Mouse (Mus musculus): Measurements from ENCODE around the gene Acaca. TPM values are rescaled to one million over a fixed set of nuclear protein-coding genes. Genes with fewer than 3 reads are reported as not detected.
A peak's percentile ranks its signal among the peaks of the same experiment; 100 is the strongest.

The Acaca gene
- polyA plus RNA-seq, 1 experiment from 2014 or later = 26.4 TPM

DNA sequence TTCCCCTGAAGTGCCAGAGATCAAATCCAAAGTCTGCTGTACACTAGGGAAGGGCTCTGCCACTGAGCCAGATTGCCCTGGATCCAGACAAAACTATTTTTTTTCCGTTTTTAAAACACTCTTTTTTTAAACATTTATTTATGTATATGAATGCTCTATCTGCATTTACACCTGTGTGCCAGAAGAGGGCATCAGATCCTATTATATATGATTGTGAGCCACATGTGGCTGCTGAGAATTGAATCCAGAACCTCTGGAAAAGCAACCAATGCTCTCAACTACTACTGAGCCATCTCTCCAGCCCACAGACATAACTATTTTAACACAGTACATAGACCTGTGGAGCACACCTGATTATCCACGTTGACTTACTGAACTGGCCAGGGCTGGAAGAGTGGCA lies 13.3 kb upstream of the Acaca start:
- H3K36me3 ChIP-seq = peaks cover 60% of the 10 kb centered on the region
- WGBS = 70% methylated on average over 2 of the region's 2 CpGs
- no peaks in the 10 kb centered on the region for H3K4me1 ChIP-seq
- no peak overlapping the region for H3K9ac ChIP-seq (replicated peaks)
- no peak for ATAC-seq (replicated peaks)
- no peak overlapping the region for H3K4me3 ChIP-seq
- H3K27ac ChIP-seq (replicated peaks) = no peak overlapping the region
- no peak overlapping the region for H3K4me2 ChIP-seq (replicated peaks)
- H3K27me3 ChIP-seq = no peaks in the 10 kb centered on the region
- no peaks in the 10 kb centered on the region for H3K9me3 ChIP-seq

DNA sequence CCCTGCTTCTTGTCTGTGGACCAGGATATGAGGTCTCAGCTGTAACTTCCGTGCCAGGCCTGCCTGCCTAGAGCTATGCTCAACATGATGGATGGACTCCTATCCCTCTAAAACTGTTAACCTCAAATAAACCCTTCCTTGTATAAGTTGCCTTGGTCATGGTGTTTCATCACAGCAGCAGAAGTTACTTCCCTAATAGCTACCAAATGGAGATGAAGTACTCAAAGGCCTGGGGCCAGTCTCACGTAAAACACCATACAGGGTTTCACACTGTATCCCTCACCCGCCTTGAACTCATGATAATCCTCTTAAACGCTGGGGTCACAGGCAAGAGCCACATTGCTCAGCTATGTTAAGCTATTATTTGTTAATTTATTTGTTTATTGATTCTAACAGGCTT lies 12.0 kb upstream of the Acaca start:
- Histone ChIP-seq H3K4me1 (no peaks in the 10 kb centered on the region), H3K4me3 (no peak overlapping the region), H3K9me3 (no peaks in the 10 kb centered on the region), H3K36me3 (peaks cover 72% of the 10 kb centered on the region), H3K9ac (replicated peaks) (no peak overlapping the region), H3K27ac (replicated peaks) (no peak overlapping the region), H3K27me3 (no peaks in the 10 kb centered on the region), H3K4me2 (replicated peaks) (no peak overlapping the region)
- no peak for ATAC-seq (replicated peaks)
- 91% methylated on average over 4 of the region's 4 CpGs for WGBS

DNA sequence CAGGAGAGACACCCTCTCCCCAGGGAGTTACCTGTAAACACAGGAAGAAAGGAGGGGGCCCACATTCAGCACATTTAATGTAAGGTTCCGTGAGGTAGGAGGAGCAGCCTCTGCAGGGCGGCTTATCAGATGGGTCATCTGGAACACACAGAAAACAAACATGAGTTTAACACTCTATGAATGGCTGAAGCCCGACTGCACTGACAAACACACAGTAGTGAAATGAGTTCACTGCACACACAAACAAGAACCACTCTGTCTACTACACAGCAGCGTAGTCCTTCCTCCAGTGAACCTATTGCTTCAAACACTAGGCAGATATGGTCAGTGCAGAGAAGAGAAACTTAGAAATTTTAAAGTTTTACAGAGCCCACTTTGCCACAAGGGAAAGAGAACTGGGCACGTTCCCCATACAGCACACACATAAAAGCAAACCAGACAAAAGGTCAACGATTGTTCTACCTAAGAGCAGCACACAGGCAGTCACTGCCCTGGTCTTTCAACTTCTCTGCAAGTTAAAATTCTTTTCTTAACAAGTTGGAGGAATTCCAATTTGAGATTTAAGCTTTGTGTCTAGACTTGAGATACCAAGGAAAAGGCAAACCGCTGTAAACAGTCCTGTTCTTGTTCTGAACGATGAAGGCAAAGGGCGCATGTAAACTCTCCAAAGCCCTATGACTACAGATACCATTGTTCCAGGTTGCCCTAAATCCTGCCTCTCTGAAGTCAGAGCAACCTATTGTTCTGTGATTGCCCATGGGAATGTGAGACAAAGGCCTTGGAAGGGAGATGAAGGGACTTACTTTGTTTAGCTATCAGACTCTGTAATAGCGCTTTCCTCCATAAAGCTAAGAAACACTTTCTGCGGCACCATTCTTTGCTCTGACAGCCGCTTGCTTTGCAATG lies 8.2 kb upstream of the Acaca start:
- H3K27me3 ChIP-seq = no peaks in the 10 kb centered on the region
- no peaks in the 10 kb centered on the region for H3K9me3 ChIP-seq
- 82% methylated on average over 12 of the region's 12 CpGs for WGBS
- ATAC-seq (replicated peaks) = no peak
- H3K4me1 ChIP-seq = no peaks in the 10 kb centered on the region
- H3K4me3 ChIP-seq = no peak overlapping the region
- H3K4me2 ChIP-seq (replicated peaks) = no peak overlapping the region
- no peak overlapping the region for H3K27ac ChIP-seq (replicated peaks)
- peaks cover 72% of the 10 kb centered on the region for H3K36me3 ChIP-seq
- no peak overlapping the region for H3K9ac ChIP-seq (replicated peaks)

DNA sequence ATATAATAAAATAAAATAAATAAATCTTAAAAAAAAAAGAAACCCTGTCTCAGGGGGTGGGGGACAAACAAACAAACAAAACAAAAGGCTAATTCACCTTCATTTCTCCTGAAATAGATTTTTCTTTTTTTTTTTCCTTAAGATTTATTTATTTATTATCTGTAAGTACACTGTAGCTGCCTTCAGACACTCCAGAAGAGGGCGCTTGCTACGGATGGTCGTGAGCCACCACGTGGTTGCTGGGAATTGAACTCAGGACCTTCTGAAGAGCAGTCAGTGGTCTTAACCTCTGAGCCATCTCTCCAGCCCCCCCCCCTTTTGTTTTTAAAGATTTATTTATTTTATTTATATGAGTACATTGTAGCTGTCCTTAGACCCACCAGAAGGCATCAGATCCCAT lies 1.5 kb upstream of the Acaca start:
- Histone ChIP-seq H3K4me3 (no peak overlapping the region), H3K27ac (replicated peaks) (no peak overlapping the region), H3K9me3 (no peaks in the 10 kb centered on the region), H3K4me1 (peaks cover 26% of the 10 kb centered on the region; the same call in 1 of the 2 replicates), H3K9ac (replicated peaks) (no peak overlapping the region), H3K27me3 (no peaks in the 10 kb centered on the region), H3K4me2 (replicated peaks) (no peak overlapping the region), H3K36me3 (peaks cover 19% of the 10 kb centered on the region)
- 88% methylated on average over 4 of the region's 4 CpGs for WGBS
- no peak for ATAC-seq (replicated peaks)

DNA sequence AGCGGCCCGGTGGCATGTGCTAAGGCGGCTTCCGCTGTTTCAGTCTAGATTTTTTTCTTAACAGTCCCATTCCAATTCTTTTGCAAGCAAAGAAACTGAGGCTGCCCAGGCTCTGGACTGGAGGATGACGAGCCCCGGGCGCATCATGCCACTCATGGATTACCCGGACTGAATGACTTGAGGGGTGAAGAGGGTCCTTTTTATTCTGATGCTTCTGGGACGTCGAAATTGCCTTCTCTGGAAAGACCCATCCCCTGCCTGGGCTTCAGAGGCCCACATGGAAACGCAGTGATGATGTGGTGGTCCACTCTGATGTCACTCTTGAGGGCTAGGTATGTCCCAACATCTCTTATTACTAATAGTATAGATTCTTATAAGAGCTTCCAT lies 320 bp downstream of the Acaca start:
- H3K9me3 ChIP-seq = no peaks in the 10 kb centered on the region
- WGBS = 4% methylated on average over 11 of the region's 11 CpGs
- no peak overlapping the region for H3K27ac ChIP-seq (replicated peaks)
- peaks cover 17% of the 10 kb centered on the region for H3K36me3 ChIP-seq
- H3K27me3 ChIP-seq = no peaks in the 10 kb centered on the region
- H3K4me2 ChIP-seq (replicated peaks) = peak overlapping the region; percentile 52
- H3K4me1 ChIP-seq = peaks cover 26% of the 10 kb centered on the region; the same call in 1 of the 2 replicates
- peak overlapping the region; percentile 86 for H3K4me3 ChIP-seq
- ATAC-seq (replicated peaks) = peak; percentile 63
- peak overlapping the region; percentile 86 for H3K9ac ChIP-seq (replicated peaks)

DNA sequence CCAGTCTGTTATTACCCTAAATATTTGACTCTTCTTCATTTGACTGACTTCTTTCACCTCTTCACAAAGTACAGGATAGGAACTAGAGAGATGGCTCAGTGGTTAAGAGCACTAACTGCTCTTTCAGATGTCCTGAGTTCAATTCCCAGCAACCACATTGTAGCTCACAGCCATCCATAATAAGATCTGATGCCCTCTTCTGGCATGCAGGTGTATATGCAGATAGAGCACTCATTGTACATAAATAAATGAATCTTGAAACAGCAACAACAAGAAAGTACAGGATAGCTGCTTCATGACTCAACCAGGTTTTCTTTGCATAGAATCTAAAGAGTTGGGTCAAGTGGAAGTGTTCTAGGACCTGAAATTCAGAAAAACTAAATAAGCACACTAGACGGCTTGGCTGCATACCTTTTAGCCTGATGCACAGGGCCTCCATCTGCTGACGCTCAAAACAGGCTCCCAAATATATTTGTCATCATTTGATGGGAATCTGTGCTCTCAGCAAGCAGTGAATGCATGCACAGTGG lies 4.9 kb downstream of the Acaca start:
- ATAC-seq (replicated peaks) = no peak
- H3K4me1 ChIP-seq = peaks cover 23% of the 10 kb centered on the region; the same call in 1 of the 2 replicates
- no peaks in the 10 kb centered on the region for H3K27me3 ChIP-seq
- H3K36me3 ChIP-seq = 0 out of 2 replicates have a peak, but pooled peaks cover 2% of the 10 kb centered on the region
- no peak overlapping the region for H3K9ac ChIP-seq (replicated peaks)
- H3K27ac ChIP-seq (replicated peaks) = no peak overlapping the region
- no peaks in the 10 kb centered on the region for H3K9me3 ChIP-seq
- 92% methylated on average over 2 of the region's 2 CpGs for WGBS
- no peak overlapping the region for H3K4me3 ChIP-seq
- H3K4me2 ChIP-seq (replicated peaks) = no peak overlapping the region

DNA sequence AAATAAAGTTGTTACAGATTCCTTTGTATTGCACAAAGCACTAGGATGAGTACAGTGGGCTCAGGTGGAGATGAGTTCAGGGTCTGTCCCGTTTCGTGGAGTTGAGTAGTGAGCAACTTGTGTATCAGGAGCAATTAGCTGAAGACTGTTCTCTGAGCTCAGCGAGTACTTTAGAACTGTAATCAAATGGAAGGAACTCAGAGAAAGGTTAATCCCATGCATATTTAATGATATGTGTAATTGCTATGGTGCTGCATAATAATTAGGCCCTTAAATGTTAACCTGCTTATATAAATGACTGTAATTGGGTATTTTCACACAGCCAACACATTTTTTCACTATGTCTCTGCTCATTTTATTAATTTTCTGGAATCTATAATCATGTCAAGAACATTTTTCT lies 7.0 kb downstream of the Acaca start:
- no peaks in the 10 kb centered on the region for H3K9me3 ChIP-seq
- no peak overlapping the region for H3K4me2 ChIP-seq (replicated peaks)
- no peaks in the 10 kb centered on the region for H3K27me3 ChIP-seq
- no peak overlapping the region for H3K9ac ChIP-seq (replicated peaks)
- no peak for ATAC-seq (replicated peaks)
- H3K36me3 ChIP-seq = 0 out of 2 replicates have a peak, but pooled peaks cover 2% of the 10 kb centered on the region
- 0 out of 2 replicates have a peak, but pooled peaks cover 11% of the 10 kb centered on the region for H3K4me1 ChIP-seq
- WGBS = 22% methylated on average over 3 of the region's 3 CpGs
- H3K4me3 ChIP-seq = no peak overlapping the region
- no peak overlapping the region for H3K27ac ChIP-seq (replicated peaks)

DNA sequence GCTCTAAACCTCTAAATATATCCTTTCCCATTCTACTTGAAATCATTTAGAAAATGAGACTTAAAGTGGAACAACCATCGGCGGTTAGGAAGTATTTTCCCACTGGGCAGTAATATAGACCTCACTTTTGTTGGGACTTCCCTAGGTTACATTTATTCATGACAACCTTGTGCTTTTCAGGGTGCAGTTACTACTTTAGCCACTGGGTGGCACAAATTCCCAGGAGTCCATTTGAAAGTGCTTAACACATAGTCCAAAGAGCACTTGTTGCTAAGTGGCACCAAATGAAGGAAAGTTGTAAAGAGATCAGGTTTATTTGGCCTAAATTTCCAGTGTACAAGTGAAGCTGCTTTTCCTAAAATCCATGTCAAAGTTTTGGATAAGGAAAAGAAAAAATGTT lies 12.3 kb downstream of the Acaca start:
- Histone ChIP-seq H3K9ac (replicated peaks) (no peak overlapping the region), H3K4me1 (no peaks in the 10 kb centered on the region), H3K9me3 (no peaks in the 10 kb centered on the region), H3K27ac (replicated peaks) (no peak overlapping the region), H3K27me3 (no peaks in the 10 kb centered on the region), H3K36me3 (no peaks in the 10 kb centered on the region), H3K4me3 (no peak overlapping the region), H3K4me2 (replicated peaks) (no peak overlapping the region)
- no peak for ATAC-seq (replicated peaks)
- WGBS = 66% methylated on average over 2 of the region's 2 CpGs

DNA sequence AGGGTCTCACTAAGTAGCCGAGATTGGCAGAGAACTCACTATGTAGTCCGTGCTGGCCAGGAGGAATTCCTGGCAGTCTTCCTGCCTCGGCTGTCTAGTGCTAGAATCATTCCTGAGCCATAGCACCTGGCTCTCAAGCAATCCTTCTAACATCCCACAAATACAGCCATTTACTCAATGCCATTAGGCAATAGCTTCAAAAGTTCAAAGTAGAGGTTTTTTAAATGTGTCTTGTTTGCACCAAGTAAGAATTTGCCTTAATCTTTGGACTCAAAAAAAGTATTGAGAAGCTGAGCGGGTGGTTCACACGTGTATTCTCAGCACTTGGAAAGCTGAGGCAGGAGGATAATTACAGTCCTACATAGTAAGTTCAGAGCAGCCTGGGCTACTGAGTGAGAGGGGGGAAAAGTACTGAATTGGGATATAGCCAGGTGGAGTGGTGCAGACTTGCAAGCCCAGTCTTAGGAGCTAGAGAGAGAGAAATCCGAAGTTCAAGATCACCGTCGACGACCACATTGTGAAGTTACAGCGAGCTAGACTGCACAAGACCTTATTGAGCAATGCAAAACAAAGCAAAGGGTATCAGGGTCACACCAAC lies 15.8 kb downstream of the Acaca start:
- 58% methylated on average over 10 of the region's 10 CpGs for WGBS
- H3K9me3 ChIP-seq = no peaks in the 10 kb centered on the region
- no peaks in the 10 kb centered on the region for H3K4me1 ChIP-seq
- no peak overlapping the region for H3K4me3 ChIP-seq
- H3K9ac ChIP-seq (replicated peaks) = no peak overlapping the region
- H3K27ac ChIP-seq (replicated peaks) = no peak overlapping the region
- no peaks in the 10 kb centered on the region for H3K27me3 ChIP-seq
- H3K36me3 ChIP-seq = no peaks in the 10 kb centered on the region
- H3K4me2 ChIP-seq (replicated peaks) = no peak overlapping the region
- ATAC-seq (replicated peaks) = no peak

DNA sequence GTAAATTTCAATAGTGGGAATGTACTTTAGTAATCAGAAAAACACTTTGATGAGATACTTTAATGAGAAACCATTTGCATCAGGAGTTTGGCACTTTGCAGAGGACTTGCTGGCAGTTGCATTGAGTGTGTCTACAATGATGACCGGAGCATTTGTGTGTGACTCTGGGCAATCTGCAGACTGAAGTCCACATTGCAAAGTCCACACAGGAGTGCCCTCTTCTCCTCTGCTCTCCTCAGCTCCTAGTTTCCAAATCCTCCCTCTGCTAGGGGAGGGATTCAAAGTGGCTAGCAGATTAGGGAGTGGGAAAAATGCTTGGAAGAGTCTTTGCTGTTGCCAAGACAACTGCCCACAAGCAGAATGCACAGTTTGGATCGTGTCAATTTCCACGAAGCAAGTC lies 16.6 kb downstream of the Acaca start:
- no peaks in the 10 kb centered on the region for H3K4me1 ChIP-seq
- no peaks in the 10 kb centered on the region for H3K27me3 ChIP-seq
- H3K27ac ChIP-seq (replicated peaks) = no peak overlapping the region
- no peaks in the 10 kb centered on the region for H3K36me3 ChIP-seq
- H3K9me3 ChIP-seq = no peaks in the 10 kb centered on the region
- no peak overlapping the region for H3K4me3 ChIP-seq
- 36% methylated on average over 3 of the region's 3 CpGs for WGBS
- H3K4me2 ChIP-seq (replicated peaks) = no peak overlapping the region
- no peak for ATAC-seq (replicated peaks)
- no peak overlapping the region for H3K9ac ChIP-seq (replicated peaks)

DNA sequence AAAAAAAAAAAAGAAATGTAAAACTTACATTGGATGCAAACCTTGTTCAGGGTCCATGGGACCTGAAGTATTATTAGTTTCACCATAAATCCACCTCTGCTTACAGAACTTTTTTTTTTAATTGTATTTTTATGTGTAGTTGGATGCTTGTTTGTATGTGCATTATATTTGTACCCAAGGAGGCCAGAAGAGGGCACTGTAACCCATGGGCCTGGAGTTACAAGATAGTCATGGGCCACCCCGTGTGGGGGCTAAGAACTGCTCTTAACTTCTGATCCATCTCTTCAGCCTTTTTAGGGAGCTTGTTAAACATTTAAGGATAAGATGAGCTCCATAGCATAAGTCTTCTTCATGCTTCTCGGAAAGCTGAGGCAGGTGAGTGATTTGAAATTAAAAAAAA lies 21.4 kb downstream of the Acaca start:
- Histone ChIP-seq H3K27me3 (no peaks in the 10 kb centered on the region), H3K4me1 (no peaks in the 10 kb centered on the region), H3K9ac (replicated peaks) (no peak overlapping the region), H3K4me3 (no peak overlapping the region), H3K9me3 (no peaks in the 10 kb centered on the region), H3K27ac (replicated peaks) (no peak overlapping the region), H3K36me3 (no peaks in the 10 kb centered on the region), H3K4me2 (replicated peaks) (no peak overlapping the region)
- no peak for ATAC-seq (replicated peaks)
- 61% methylated on average over 2 of the region's 2 CpGs for WGBS

DNA sequence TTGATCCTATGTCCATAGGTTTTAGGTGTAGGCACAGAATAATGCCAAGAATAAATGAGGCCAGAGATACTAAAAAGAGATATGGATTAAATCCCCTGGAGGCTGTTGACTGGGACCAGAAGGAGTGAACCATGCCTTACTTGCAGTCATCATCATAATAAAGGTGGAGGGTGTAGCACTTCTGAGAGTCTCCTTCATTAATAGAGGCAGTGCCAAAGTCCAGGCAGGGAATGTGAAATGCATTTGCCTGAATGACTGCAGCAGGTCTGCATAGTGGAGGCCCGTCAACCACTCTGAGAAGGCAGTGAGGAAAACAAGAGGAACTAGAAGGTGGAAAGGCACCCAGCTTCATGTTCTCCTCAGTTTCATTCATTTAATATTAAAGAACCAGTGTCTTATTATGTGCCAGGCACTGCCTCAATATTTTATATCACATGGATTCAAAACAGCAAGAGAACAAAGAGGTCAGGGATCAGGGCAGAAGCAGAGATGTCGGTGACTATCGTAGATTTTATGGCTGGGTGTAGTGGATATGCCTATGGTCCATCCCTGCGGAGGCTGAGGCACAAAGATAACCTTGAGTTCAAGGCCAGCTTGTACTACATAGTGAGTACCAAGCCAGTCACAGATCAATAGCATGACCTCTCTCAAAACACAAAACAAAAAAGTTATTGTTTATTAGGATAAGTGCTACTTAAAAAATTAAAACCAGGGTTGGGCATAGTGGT lies 27.2 kb downstream of the Acaca start:
- ATAC-seq (replicated peaks) = no peak
- H3K9ac ChIP-seq (replicated peaks) = no peak overlapping the region
- no peak overlapping the region for H3K4me2 ChIP-seq (replicated peaks)
- 97% methylated on average over 4 of the region's 4 CpGs for WGBS
- no peaks in the 10 kb centered on the region for H3K9me3 ChIP-seq
- no peaks in the 10 kb centered on the region for H3K27me3 ChIP-seq
- H3K36me3 ChIP-seq = no peaks in the 10 kb centered on the region
- H3K27ac ChIP-seq (replicated peaks) = no peak overlapping the region
- no peak overlapping the region for H3K4me3 ChIP-seq
- H3K4me1 ChIP-seq = no peaks in the 10 kb centered on the region
